In the genomic region with DNA sequence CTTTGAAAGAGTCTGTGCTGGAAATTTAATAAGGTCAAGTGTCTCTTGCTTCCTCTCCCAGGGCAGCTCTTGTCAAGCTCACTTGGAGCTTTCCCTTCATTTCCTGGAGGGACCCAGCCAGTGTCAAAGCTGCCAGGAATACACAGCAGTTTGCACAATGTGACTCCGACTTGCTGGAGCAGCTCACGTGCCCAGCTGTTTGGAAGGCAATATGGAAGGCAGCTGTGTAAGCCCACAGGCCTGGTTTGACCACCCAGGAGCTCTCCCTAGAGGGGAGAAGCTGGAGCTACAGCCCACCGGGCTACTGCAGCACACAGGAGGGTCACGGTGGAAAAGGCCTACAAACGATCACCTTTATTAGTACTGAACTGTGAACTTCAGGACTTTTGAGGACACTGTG, we compare ENCODE assay signal across 11 mouse cellular contexts.
DNase-seq lines count a peak whose midpoint lies in the region; ATAC-seq lines count a peak whose summit lies in the region.
"Had no signal": no experiment of that assay in that cellular context is flagged by ENCODE, and none has a peak within 500 bp of the region (broad histone marks: within the 10 kb centered on the region; RNA-seq: fewer than 3 reads in every experiment).

No protein-coding gene starts in this region.

- WGBS in heart, embryonic 11.5 days (ENCODE audit: insufficient replicate concordance): 71% methylated on average over 5 of the region's 5 CpGs

- H3K9ac ChIP-seq in heart, embryonic 11.5 days (ENCODE audit: low read depth, low read length): no peak overlapping the region
- H3K9ac ChIP-seq: forebrain, embryonic 15.5 days; liver, embryonic 15.5 days had no signal

- no peaks in the 10 kb centered on the region for H3K9me3 ChIP-seq in heart, embryonic 11.5 days (replicated peaks; ENCODE audit: control insufficient read depth, low read length)
- H3K9me3 ChIP-seq: forebrain, embryonic 15.5 days; liver, embryonic 15.5 days had no signal

- no peak for ATAC-seq in heart, embryonic 11.5 days (replicated peaks; ENCODE audit: insufficient number of reproducible peaks, low FRiP score, low TSS enrichment)
- ATAC-seq: forebrain, embryonic 15.5 days had no signal

- H3K4me1 ChIP-seq in heart, embryonic 11.5 days (ENCODE audit: control insufficient read depth, insufficient read depth, low read length): no peaks in the 10 kb centered on the region
- H3K4me1 ChIP-seq: forebrain, embryonic 15.5 days; liver, embryonic 15.5 days had no signal

- no peak overlapping the region for H3K4me2 ChIP-seq in heart, embryonic 11.5 days
- H3K4me2 ChIP-seq: forebrain, embryonic 15.5 days; liver, embryonic 15.5 days had no signal

- H3K27me3 ChIP-seq in heart, embryonic 11.5 days (ENCODE audit: control insufficient read depth, insufficient read depth, low read length): no peaks in the 10 kb centered on the region
- H3K27me3 ChIP-seq: forebrain, embryonic 15.5 days; liver, embryonic 15.5 days had no signal

- no peak overlapping the region for H3K4me3 ChIP-seq in heart, embryonic 11.5 days (ENCODE audit: low read depth, low read length)
- H3K4me3 ChIP-seq: forebrain, embryonic 15.5 days; liver, embryonic 15.5 days had no signal

- no peak overlapping the region for H3K27ac ChIP-seq in heart, embryonic 11.5 days (ENCODE audit: low read depth, low read length)
- H3K27ac ChIP-seq: forebrain, embryonic 15.5 days; liver, embryonic 15.5 days had no signal

- DNase-seq in heart, adult 11 months: peak; percentile 94
- DNase-seq in adipocyte (ENCODE audit: low spot score): peak; percentile 62
- DNase-seq in gastrocnemius, postnatal 25 days: peak; percentile 30
- DNase-seq in lung, postnatal 10 days: peak; percentile 55
- no peak for DNase-seq in right cerebral cortex, adult 18-20 months
- DNase-seq in right cerebral cortex, postnatal 10 days (ENCODE audit: low spot score in 2 of 2): no peak
- no peak for DNase-seq in layer of hippocampus, postnatal 25 days (ENCODE audit: extremely low spot score in 1 of 2, low spot score in 1 of 2)
- DNase-seq: kidney, adult 2 months had no signal

- H3K36me3 ChIP-seq in heart, embryonic 11.5 days (ENCODE audit: control insufficient read depth, insufficient read depth, low read length): no peaks in the 10 kb centered on the region
- H3K36me3 ChIP-seq: forebrain, embryonic 15.5 days; liver, embryonic 15.5 days had no signal

Comparison
In these comparisons a context has a peak if more than half of its experiments do, and no peak if none do; other contexts are left out.
1. DNase-seq: peak in heart, adult 11 months (single experiment), adipocyte (single experiment), gastrocnemius, postnatal 25 days (single experiment) and lung, postnatal 10 days (single experiment); none in right cerebral cortex, adult 18-20 months (single experiment), right cerebral cortex, postnatal 10 days (0 of 2) and layer of hippocampus, postnatal 25 days (0 of 2).